Mouse (Mus musculus): Measurements from ENCODE around the gene Cacna1g. TPM values are rescaled to one million over a fixed set of nuclear protein-coding genes. Genes with fewer than 3 reads are reported as not detected.

Cacna1g gene
- polyA plus RNA-seq, 1 experiment from 2014 or later: 3.2 TPM

GRCm38 (mm10) chr11:94369981-94370380 is 104.0 kb downstream of the Cacna1g start:
- Histone ChIP-seq H3K4me1 (peaks cover 17% of the 10 kb centered on the region), H3K9ac (no peak overlapping the region), H3K4me2 (no peak overlapping the region), H3K27ac (no peak overlapping the region), H3K9me3 (replicated peaks) (no peaks in the 10 kb centered on the region), H3K4me3 (no peak overlapping the region), H3K36me3 (no peaks in the 10 kb centered on the region), H3K27me3 (replicated peaks) (peaks cover 47% of the 10 kb centered on the region)
- ATAC-seq: no peak
- 50% methylated on average over 6 of the region's 6 CpGs for WGBS (ENCODE audit: insufficient replicate concordance)

- Histone ChIP-seq H3K4me2 (no peak overlapping the region), H3K27ac (no peak overlapping the region), H3K27me3 (replicated peaks) (peaks cover 35% of the 10 kb centered on the region), H3K9me3 (replicated peaks) (no peaks in the 10 kb centered on the region), H3K4me3 (no peak overlapping the region), H3K36me3 (no peaks in the 10 kb centered on the region), H3K9ac (no peak overlapping the region), H3K4me1 (peaks cover 4% of the 10 kb centered on the region)
- ATAC-seq: no peak
- WGBS (ENCODE audit: insufficient replicate concordance): 57% methylated on average over 3 of the region's 3 CpGs
Observed at GRCm38 (mm10) chr11:94365340-94365739, 108.7 kb downstream of the Cacna1g start.

- Histone ChIP-seq H3K9me3 (replicated peaks) (no peaks in the 10 kb centered on the region), H3K4me3 (no peak overlapping the region), H3K9ac (no peak overlapping the region), H3K36me3 (no peaks in the 10 kb centered on the region), H3K27me3 (replicated peaks) (peaks cover 39% of the 10 kb centered on the region), H3K4me2 (no peak overlapping the region), H3K27ac (no peak overlapping the region), H3K4me1 (no peaks in the 10 kb centered on the region)
- WGBS (ENCODE audit: insufficient replicate concordance): 59% methylated on average over 7 of the region's 7 CpGs
- no peak for ATAC-seq
Observed at GRCm38 (mm10) chr11:94363690-94364089, 110.3 kb downstream of the Cacna1g start.

- no peak overlapping the region for H3K27ac ChIP-seq
- no peak for ATAC-seq
- no peak overlapping the region for H3K4me3 ChIP-seq
- H3K9ac ChIP-seq: no peak overlapping the region
- H3K9me3 ChIP-seq (replicated peaks): no peaks in the 10 kb centered on the region
- H3K4me1 ChIP-seq: no peaks in the 10 kb centered on the region
- H3K36me3 ChIP-seq: no peaks in the 10 kb centered on the region
- H3K4me2 ChIP-seq: no peak overlapping the region
- peaks cover 44% of the 10 kb centered on the region for H3K27me3 ChIP-seq (replicated peaks)
- WGBS (ENCODE audit: insufficient replicate concordance): 74% methylated on average over 5 of the region's 5 CpGs
Observed at GRCm38 (mm10) chr11:94362101-94362500, 111.9 kb downstream of the Cacna1g start.

- Histone ChIP-seq H3K4me1 (no peaks in the 10 kb centered on the region), H3K4me3 (no peak overlapping the region), H3K4me2 (no peak overlapping the region), H3K36me3 (no peaks in the 10 kb centered on the region), H3K9ac (no peak overlapping the region), H3K27me3 (replicated peaks) (peaks cover 52% of the 10 kb centered on the region), H3K27ac (no peak overlapping the region), H3K9me3 (replicated peaks) (no peaks in the 10 kb centered on the region)
- 71% methylated on average over 14 of the region's 14 CpGs for WGBS (ENCODE audit: insufficient replicate concordance)
- ATAC-seq: no peak
Observed at GRCm38 (mm10) chr11:94361166-94361870, 112.7 kb downstream of the Cacna1g start.

GRCm38 (mm10) chr11:94359168-94359567 is 114.8 kb downstream of the Cacna1g start:
- Histone ChIP-seq H3K9me3 (replicated peaks) (no peaks in the 10 kb centered on the region), H3K9ac (no peak overlapping the region), H3K4me1 (no peaks in the 10 kb centered on the region), H3K27me3 (replicated peaks) (peaks cover 69% of the 10 kb centered on the region), H3K4me2 (no peak overlapping the region), H3K36me3 (no peaks in the 10 kb centered on the region), H3K27ac (no peak overlapping the region), H3K4me3 (no peak overlapping the region)
- WGBS (ENCODE audit: insufficient replicate concordance): 81% methylated on average over 12 of the region's 12 CpGs
- no peak for ATAC-seq

Other genes with a start within 250 kb of the Cacna1g start
- 0.31 and 0.44 TPM in 2 replicates for gene Wfikkn2, start 228.2 kb downstream of the Cacna1g start, polyA plus RNA-seq (2016; fragmentation: Nextera tagmentation; extraction: Ambion mirVana)
- gene Gm21885, start 192.3 kb downstream of the Cacna1g start, polyA plus RNA-seq (2016; fragmentation: Nextera tagmentation; extraction: Ambion mirVana): 0.29 TPM in 1 of 2 replicates, not detected in the other
- 67.1 and 67.4 TPM in 2 replicates for gene Luc7l3, start 152.2 kb downstream of the Cacna1g start, polyA plus RNA-seq (2016; fragmentation: Nextera tagmentation; extraction: Ambion mirVana)
- gene Ankrd40, start 146.2 kb downstream of the Cacna1g start, polyA plus RNA-seq (2016; fragmentation: Nextera tagmentation; extraction: Ambion mirVana): 15.7 and 15.9 TPM in 2 replicates
- 4.0 and 4.3 TPM in 2 replicates for gene Abcc3, start 81.2 kb downstream of the Cacna1g start, polyA plus RNA-seq (2016; fragmentation: Nextera tagmentation; extraction: Ambion mirVana)
- not detected in 2 replicates for gene Spata20, start 12.0 kb upstream of the Cacna1g start, polyA plus RNA-seq (2016; fragmentation: Nextera tagmentation; extraction: Ambion mirVana)
- not detected in 2 replicates for gene Epn3, start 25.8 kb upstream of the Cacna1g start, polyA plus RNA-seq (2016; fragmentation: Nextera tagmentation; extraction: Ambion mirVana)
- 0.28 and 0.37 TPM in 2 replicates for gene Mycbpap, start 47.5 kb upstream of the Cacna1g start, polyA plus RNA-seq (2016; fragmentation: Nextera tagmentation; extraction: Ambion mirVana)
- 2.0 and 3.2 TPM in 2 replicates for gene Rsad1, start 75.1 kb upstream of the Cacna1g start, polyA plus RNA-seq (2016; fragmentation: Nextera tagmentation; extraction: Ambion mirVana)
- gene Chad, start 90.8 kb upstream of the Cacna1g start, polyA plus RNA-seq (2016; fragmentation: Nextera tagmentation; extraction: Ambion mirVana): 0.10 TPM in 1 of 2 replicates, not detected in the other
- gene Acsf2, start 127.7 kb upstream of the Cacna1g start, polyA plus RNA-seq (2016; fragmentation: Nextera tagmentation; extraction: Ambion mirVana): 1.1 and 1.2 TPM in 2 replicates
- gene Lrrc59, start 155.6 kb upstream of the Cacna1g start, polyA plus RNA-seq (2016; fragmentation: Nextera tagmentation; extraction: Ambion mirVana): 182 and 186 TPM in 2 replicates
- gene Mrpl27, start 179.6 kb upstream of the Cacna1g start, polyA plus RNA-seq (2016; fragmentation: Nextera tagmentation; extraction: Ambion mirVana): 89.1 and 95.3 TPM in 2 replicates
- gene Eme1, start 179.8 kb upstream of the Cacna1g start, polyA plus RNA-seq (2016; fragmentation: Nextera tagmentation; extraction: Ambion mirVana): 22.7 and 25.0 TPM in 2 replicates
- 7.0 and 7.1 TPM in 2 replicates for gene Xylt2, start 203.3 kb upstream of the Cacna1g start, polyA plus RNA-seq (2016; fragmentation: Nextera tagmentation; extraction: Ambion mirVana)
- gene Gm11541, start 230.3 kb upstream of the Cacna1g start, polyA plus RNA-seq (2016; fragmentation: Nextera tagmentation; extraction: Ambion mirVana): not detected in 2 replicates

Measured in liver, embryonic 12.5 days (tissue).